Mouse (Mus musculus) C2C12 (cell line): ENCODE measurements around the gene Zgrf1. TPM values are rescaled to one million over a fixed set of nuclear protein-coding genes. Genes with fewer than 3 reads are reported as not detected.

Source experiments
- H3K27me3 ChIP-seq: one replicate; pipeline ENCODE4 v1.6.1; 2011; ENCODE audit not compliant: control insufficient read depth, insufficient read depth, insufficient read length
- H3K36me3 ChIP-seq: one replicate; pipeline ENCODE4 v1.6.1; 2011; ENCODE audit not compliant: control insufficient read depth, insufficient read depth
- H3K4me3 ChIP-seq: one replicate; pipeline ENCODE4 v1.5.1; 2011; ENCODE audit warnings: mild to moderate bottlenecking, control low read depth; ENCODE audit not compliant: poor library complexity, insufficient read depth, severe bottlenecking
- H3K79me2 ChIP-seq: one replicate; pipeline ENCODE4 v1.6.1; 2011; ENCODE audit not compliant: control insufficient read depth, insufficient read depth
- H3K79me3 ChIP-seq: one replicate; pipeline ENCODE4 v1.6.1; 2011; ENCODE audit warnings: low read depth, control low read depth
- H3ac ChIP-seq: one replicate; pipeline ENCODE3; 2011; ENCODE audit warnings: low read depth; ENCODE audit not compliant: control insufficient read depth, insufficient read length
- CEBPB ChIP-seq: IDR thresholded peaks from one replicate; pipeline ENCODE4 v1.6.1; 2011; ENCODE audit warnings: low read depth, mild to moderate bottlenecking, control low read depth, moderate library complexity
- CTCF ChIP-seq: IDR thresholded peaks from one replicate; pipeline ENCODE4 v1.5.1; 2011; ENCODE audit not compliant: control insufficient read depth, insufficient read depth, insufficient read length
- FOSL1 ChIP-seq: IDR thresholded peaks from one replicate; pipeline ENCODE4 v1.8.0; 2011; ENCODE audit warnings: mild to moderate bottlenecking, low read length; ENCODE audit not compliant: poor library complexity, insufficient read depth, severe bottlenecking
- MAX ChIP-seq: IDR thresholded peaks from one replicate; pipeline ENCODE4 v1.6.1; 2011; ENCODE audit warnings: mild to moderate bottlenecking, control low read depth
- MYOD1 ChIP-seq: IDR thresholded peaks from one replicate; pipeline ENCODE4 v1.6.1; 2011; ENCODE audit warnings: low read depth; ENCODE audit not compliant: control insufficient read depth, insufficient read length
- MYOG ChIP-seq: IDR thresholded peaks from one replicate; pipeline ENCODE4 v1.6.1; 2011; ENCODE audit not compliant: control insufficient read depth, insufficient read length; ENCODE audit errors: extremely low read depth
- USF1 ChIP-seq: IDR thresholded peaks from one replicate; pipeline ENCODE4 v1.6.1; 2011; ENCODE audit warnings: low read depth, mild to moderate bottlenecking, control low read depth, moderate library complexity
- polyA plus RNA-seq: library from polyadenylated mRNA; unstranded; fragments of >200 nt; fragmentation: generic; extraction: Trizol; gene quantifications from one replicate; pipeline ENCODE4 v1.2.1, GENCODE M21; 2012; ENCODE audit warnings: missing spikeins

Gene Zgrf1
- polyA plus RNA-seq, 1 experiment = 1.6 TPM

DNA sequence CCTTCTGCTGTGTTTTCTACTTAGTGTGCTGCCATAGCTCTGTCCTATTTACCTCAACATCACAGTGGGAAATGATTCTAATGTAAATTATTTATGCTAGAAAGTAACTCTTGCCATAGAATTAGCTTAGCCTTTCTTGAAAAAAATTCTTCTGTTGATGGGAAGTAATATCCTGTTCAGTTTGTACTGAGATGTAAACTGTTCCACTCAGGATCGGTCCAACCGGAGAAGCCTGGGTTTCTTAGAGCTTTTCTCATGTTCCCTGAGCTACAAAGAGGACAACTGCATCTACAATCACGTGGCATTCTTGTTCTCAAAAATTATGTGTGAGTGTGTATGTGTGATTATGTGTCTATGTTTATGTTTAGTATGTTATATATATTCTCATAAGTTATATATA, 24.1 kb upstream of the Zgrf1 start:
- no peaks in the 10 kb centered on the region for H3K79me2 ChIP-seq
- H3ac ChIP-seq = no peak overlapping the region
- TF ChIP-seq CTCF = no peak
- TF ChIP-seq FOSL1 = no peak
- no peak for TF ChIP-seq MAX
- no peak for TF ChIP-seq CEBPB
- TF ChIP-seq MYOD1 = no peak
- TF ChIP-seq USF1 = no peak
- TF ChIP-seq MYOG = no peak
- no peaks in the 10 kb centered on the region for H3K36me3 ChIP-seq
- H3K79me3 ChIP-seq = no peaks in the 10 kb centered on the region
- no peak overlapping the region for H3K4me3 ChIP-seq
- no peaks in the 10 kb centered on the region for H3K27me3 ChIP-seq

GRCm38 (mm10) chr3:127529824-127530223, 23.5 kb upstream of the Zgrf1 start:
- Histone ChIP-seq H3K27me3 (no peaks in the 10 kb centered on the region), H3K36me3 (no peaks in the 10 kb centered on the region), H3K4me3 (no peak overlapping the region), H3ac (no peak overlapping the region), H3K79me3 (no peaks in the 10 kb centered on the region), H3K79me2 (no peaks in the 10 kb centered on the region)
- TF ChIP-seq MYOG = no peak
- TF ChIP-seq MAX = no peak
- TF ChIP-seq USF1 = no peak
- TF ChIP-seq MYOD1 = no peak
- TF ChIP-seq CTCF = no peak
- TF ChIP-seq CEBPB = no peak
- TF ChIP-seq FOSL1 = no peak

- Histone ChIP-seq H3K79me3 (no peaks in the 10 kb centered on the region), H3K36me3 (no peaks in the 10 kb centered on the region), H3ac (no peak overlapping the region), H3K27me3 (no peaks in the 10 kb centered on the region), H3K79me2 (no peaks in the 10 kb centered on the region), H3K4me3 (no peak overlapping the region)
- TF ChIP-seq CTCF (no peak), MAX (no peak), USF1 (no peak), CEBPB (no peak), FOSL1 (no peak), MYOD1 (no peak), MYOG (no peak)
These were observed 23.0 kb upstream of the Zgrf1 start for GRCm38 (mm10) chr3:127530293-127530692.

DNA sequence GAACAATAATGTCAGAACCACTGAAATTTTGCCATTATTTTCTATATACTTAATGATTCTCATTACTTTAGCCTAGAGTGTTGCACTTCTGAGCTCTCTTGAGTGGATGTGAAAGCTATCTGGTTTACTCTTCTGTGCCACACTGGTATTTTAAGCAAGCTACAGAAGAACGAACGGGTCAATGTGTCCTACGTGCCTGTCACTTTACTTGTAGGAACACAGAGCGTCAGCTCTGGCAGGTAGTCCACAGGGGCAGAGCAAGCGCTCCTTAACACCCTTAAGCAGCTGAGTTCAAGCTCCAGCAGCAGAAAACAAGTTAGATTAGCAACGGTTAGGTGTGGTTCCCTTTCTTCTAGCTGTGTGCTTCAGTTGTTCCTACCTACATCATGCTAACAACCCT, 14.1 kb upstream of the Zgrf1 start:
- no peaks in the 10 kb centered on the region for H3K79me2 ChIP-seq
- no peak for TF ChIP-seq USF1
- no peak for TF ChIP-seq CEBPB
- TF ChIP-seq FOSL1 = no peak
- TF ChIP-seq MAX = no peak
- TF ChIP-seq CTCF = no peak
- TF ChIP-seq MYOG = no peak
- no peak for TF ChIP-seq MYOD1
- H3K27me3 ChIP-seq = no peaks in the 10 kb centered on the region
- H3K4me3 ChIP-seq = no peak overlapping the region
- peaks cover 25% of the 10 kb centered on the region for H3K36me3 ChIP-seq
- no peak overlapping the region for H3ac ChIP-seq
- no peaks in the 10 kb centered on the region for H3K79me3 ChIP-seq

GRCm38 (mm10) chr3:127543976-127544375, 9.3 kb upstream of the Zgrf1 start:
- H3K36me3 ChIP-seq = peaks cover 37% of the 10 kb centered on the region
- no peak overlapping the region for H3ac ChIP-seq
- H3K79me3 ChIP-seq = no peaks in the 10 kb centered on the region
- TF ChIP-seq MYOD1 (no peak), USF1 (no peak), CEBPB (no peak), FOSL1 (no peak), CTCF (no peak)
- no peak overlapping the region for H3K4me3 ChIP-seq
- no peaks in the 10 kb centered on the region for H3K79me2 ChIP-seq
- no peaks in the 10 kb centered on the region for H3K27me3 ChIP-seq

GRCm38 (mm10) chr3:127544610-127545121, 8.6 kb upstream of the Zgrf1 start:
- Histone ChIP-seq H3K4me3 (no peak overlapping the region), H3K36me3 (peaks cover 37% of the 10 kb centered on the region), H3K79me2 (peaks cover 5% of the 10 kb centered on the region), H3ac (no peak overlapping the region), H3K27me3 (no peaks in the 10 kb centered on the region), H3K79me3 (no peaks in the 10 kb centered on the region)
- no peak for TF ChIP-seq MYOG
- no peak for TF ChIP-seq MAX
- no peak for TF ChIP-seq USF1
- no peak for TF ChIP-seq FOSL1
- no peak for TF ChIP-seq MYOD1
- TF ChIP-seq CTCF = no peak
- no peak for TF ChIP-seq CEBPB
